Mouse (Mus musculus): ENCODE measurements around the gene Arpc3. TPM values are rescaled to one million over a fixed set of nuclear protein-coding genes. Genes with fewer than 3 reads are reported as not detected.

Arpc3 gene
- total and polyA plus RNA-seq, 2 experiments from 2014 or later = 134 to 188 TPM

DNA sequence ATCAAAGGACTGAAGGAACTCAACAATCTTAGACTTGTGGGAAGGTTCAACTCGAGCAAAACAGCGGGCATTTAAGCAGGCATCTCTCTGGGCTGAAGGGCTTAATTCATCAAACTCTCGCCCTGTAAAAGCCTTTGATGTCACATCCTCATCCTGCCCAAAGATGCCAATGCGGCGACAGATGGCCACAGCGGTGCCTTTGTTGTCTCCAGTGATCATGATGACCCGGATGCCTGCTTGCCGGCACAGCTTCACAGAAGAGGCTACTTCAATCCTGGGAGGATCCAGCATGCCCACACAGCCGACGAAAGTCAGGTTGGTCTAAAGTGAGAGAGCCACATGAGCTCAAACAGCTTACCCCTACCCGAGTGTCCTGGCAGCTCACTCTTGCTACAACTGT is 69.0 kb downstream of the Arpc3 start:
- no peak for TF ChIP-seq CTCF (IDR thresholded peaks at IDR 0.05)
- ATAC-seq (ENCODE audit: low FRiP score) (no peak), DNase-seq (ENCODE audit: low spot score) (no peak)
- H3K4me2 ChIP-seq (ENCODE audit: low read depth, low read length, poor library complexity, severe bottlenecking) = no peak overlapping the region
- no peaks in the 10 kb centered on the region for H3K27me3 ChIP-seq (ENCODE audit: insufficient read depth, low read length)
- peaks cover 88% of the 10 kb centered on the region for H3K36me3 ChIP-seq (ENCODE audit: insufficient read depth, low read length)
- no peaks in the 10 kb centered on the region for H3K4me1 ChIP-seq (ENCODE audit: insufficient read depth, low read length)
- H3K9me3 ChIP-seq (ENCODE audit: low read length) = no peaks in the 10 kb centered on the region
- H3K9ac ChIP-seq (replicated peaks; ENCODE audit: low read length, poor library complexity, severe bottlenecking) = no peak overlapping the region
- 84% methylated on average over 11 of the region's 11 CpGs for WGBS
- H3K4me3 ChIP-seq (ENCODE audit: low read depth, low read length) = no peak overlapping the region
- H3K27ac ChIP-seq (ENCODE audit: low read depth, low read length) = no peak overlapping the region

DNA sequence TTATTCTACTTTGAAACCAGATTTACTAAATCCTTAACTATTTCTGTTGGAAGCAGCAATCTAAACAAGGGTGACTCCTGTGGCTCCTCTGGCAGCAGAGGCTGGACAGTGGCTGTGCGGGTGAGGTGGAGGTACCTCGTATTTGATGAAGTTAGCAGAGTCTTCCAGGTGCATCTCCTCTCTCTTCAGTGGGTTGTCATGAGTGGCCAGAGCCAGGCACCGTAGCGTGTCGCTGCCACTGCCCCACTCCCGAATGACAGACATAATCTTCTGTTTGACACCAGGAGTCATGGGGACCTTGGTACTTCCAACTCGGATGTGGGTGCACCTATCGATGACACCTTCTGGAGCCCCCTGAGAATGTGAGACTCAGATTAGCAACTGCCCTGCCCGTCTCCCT is 69.8 kb downstream of the Arpc3 start:
- Histone ChIP-seq H3K36me3 (ENCODE audit: insufficient read depth, low read length) (peaks cover 89% of the 10 kb centered on the region), H3K9me3 (ENCODE audit: low read length) (no peaks in the 10 kb centered on the region), H3K27ac (ENCODE audit: low read depth, low read length) (no peak overlapping the region), H3K4me1 (ENCODE audit: insufficient read depth, low read length) (no peaks in the 10 kb centered on the region), H3K4me3 (ENCODE audit: low read depth, low read length) (no peak overlapping the region), H3K4me2 (ENCODE audit: low read depth, low read length, poor library complexity, severe bottlenecking) (no peak overlapping the region), H3K9ac (replicated peaks; ENCODE audit: low read length, poor library complexity, severe bottlenecking) (no peak overlapping the region), H3K27me3 (ENCODE audit: insufficient read depth, low read length) (no peaks in the 10 kb centered on the region)
- WGBS = 94% methylated on average over 9 of the region's 9 CpGs
- no peak for TF ChIP-seq CTCF (IDR thresholded peaks at IDR 0.05)
- DNase-seq (ENCODE audit: low spot score) (no peak), ATAC-seq (ENCODE audit: low FRiP score) (no peak)

Other genes starting within 250 kb of the Arpc3 start
- gene Ppp1cc, start 233.6 kb upstream of the Arpc3 start, total RNA-seq (2014; rRNA removed) = 206 and 221 TPM in 2 replicates
- gene Ppp1cc, start 233.6 kb upstream of the Arpc3 start, polyA plus RNA-seq (2015; fragmentation: Nextera tagmentation; extraction: Ambion mirVana) = 154 and 164 TPM in 2 replicates
- gene Hvcn1, start 185.1 kb upstream of the Arpc3 start, total RNA-seq (2014; rRNA removed) = 2.0 and 2.2 TPM in 2 replicates
- gene Hvcn1, start 185.1 kb upstream of the Arpc3 start, polyA plus RNA-seq (2015; fragmentation: Nextera tagmentation; extraction: Ambion mirVana) = 1.3 and 1.6 TPM in 2 replicates
- 30.0 and 37.5 TPM in 2 replicates for gene Tctn1, start 127.4 kb upstream of the Arpc3 start, total RNA-seq (2014; rRNA removed)
- 5.8 and 6.2 TPM in 2 replicates for gene Tctn1, start 127.4 kb upstream of the Arpc3 start, polyA plus RNA-seq (2015; fragmentation: Nextera tagmentation; extraction: Ambion mirVana)
- gene Pptc7, start 107.5 kb upstream of the Arpc3 start, total RNA-seq (2014; rRNA removed) = 19.3 and 22.7 TPM in 2 replicates
- 5.6 and 6.7 TPM in 2 replicates for gene Pptc7, start 107.5 kb upstream of the Arpc3 start, polyA plus RNA-seq (2015; fragmentation: Nextera tagmentation; extraction: Ambion mirVana)
- 16.9 and 17.8 TPM in 2 replicates for gene Rad9b, start 37.6 kb upstream of the Arpc3 start, total RNA-seq (2014; rRNA removed)
- gene Rad9b, start 37.6 kb upstream of the Arpc3 start, polyA plus RNA-seq (2015; fragmentation: Nextera tagmentation; extraction: Ambion mirVana) = 18.1 and 21.8 TPM in 2 replicates
- gene Vps29, start 37.5 kb upstream of the Arpc3 start, total RNA-seq (2014; rRNA removed) = 137 and 149 TPM in 2 replicates
- 366 and 368 TPM in 2 replicates for gene Vps29, start 37.5 kb upstream of the Arpc3 start, polyA plus RNA-seq (2015; fragmentation: Nextera tagmentation; extraction: Ambion mirVana)
- gene Gpn3, start 20.0 kb upstream of the Arpc3 start, total RNA-seq (2014; rRNA removed) = 20.8 and 37.9 TPM in 2 replicates
- gene Gpn3, start 20.0 kb upstream of the Arpc3 start, polyA plus RNA-seq (2015; fragmentation: Nextera tagmentation; extraction: Ambion mirVana) = 41.8 and 44.4 TPM in 2 replicates
- gene Fam216a, start 19.5 kb upstream of the Arpc3 start, total RNA-seq (2014; rRNA removed) = 131 and 139 TPM in 2 replicates
- 156 and 160 TPM in 2 replicates for gene Fam216a, start 19.5 kb upstream of the Arpc3 start, polyA plus RNA-seq (2015; fragmentation: Nextera tagmentation; extraction: Ambion mirVana)
- gene Anapc7, start 29.8 kb downstream of the Arpc3 start, total RNA-seq (2014; rRNA removed) = 29.3 and 34.3 TPM in 2 replicates
- gene Anapc7, start 29.8 kb downstream of the Arpc3 start, polyA plus RNA-seq (2015; fragmentation: Nextera tagmentation; extraction: Ambion mirVana) = 42.8 and 43.5 TPM in 2 replicates
- 202 and 210 TPM in 2 replicates for gene Atp2a2, start 110.3 kb downstream of the Arpc3 start, total RNA-seq (2014; rRNA removed)
- gene Atp2a2, start 110.3 kb downstream of the Arpc3 start, polyA plus RNA-seq (2015; fragmentation: Nextera tagmentation; extraction: Ambion mirVana) = 40.4 and 45.2 TPM in 2 replicates
- gene Ift81, start 222.6 kb downstream of the Arpc3 start, total RNA-seq (2014; rRNA removed) = 30.5 and 35.1 TPM in 2 replicates
- 69.9 and 71.9 TPM in 2 replicates for gene Ift81, start 222.6 kb downstream of the Arpc3 start, polyA plus RNA-seq (2015; fragmentation: Nextera tagmentation; extraction: Ambion mirVana)